Mouse (Mus musculus) B cell, adult 2 months (primary cell): ENCODE data around the gene Hoxc4.

Source experiments
- DNase-seq, 2 experiments: peaks; one replicate each; pipeline ENCODE4 v3.0.0; 2022

Gene Hoxc4

DNA sequence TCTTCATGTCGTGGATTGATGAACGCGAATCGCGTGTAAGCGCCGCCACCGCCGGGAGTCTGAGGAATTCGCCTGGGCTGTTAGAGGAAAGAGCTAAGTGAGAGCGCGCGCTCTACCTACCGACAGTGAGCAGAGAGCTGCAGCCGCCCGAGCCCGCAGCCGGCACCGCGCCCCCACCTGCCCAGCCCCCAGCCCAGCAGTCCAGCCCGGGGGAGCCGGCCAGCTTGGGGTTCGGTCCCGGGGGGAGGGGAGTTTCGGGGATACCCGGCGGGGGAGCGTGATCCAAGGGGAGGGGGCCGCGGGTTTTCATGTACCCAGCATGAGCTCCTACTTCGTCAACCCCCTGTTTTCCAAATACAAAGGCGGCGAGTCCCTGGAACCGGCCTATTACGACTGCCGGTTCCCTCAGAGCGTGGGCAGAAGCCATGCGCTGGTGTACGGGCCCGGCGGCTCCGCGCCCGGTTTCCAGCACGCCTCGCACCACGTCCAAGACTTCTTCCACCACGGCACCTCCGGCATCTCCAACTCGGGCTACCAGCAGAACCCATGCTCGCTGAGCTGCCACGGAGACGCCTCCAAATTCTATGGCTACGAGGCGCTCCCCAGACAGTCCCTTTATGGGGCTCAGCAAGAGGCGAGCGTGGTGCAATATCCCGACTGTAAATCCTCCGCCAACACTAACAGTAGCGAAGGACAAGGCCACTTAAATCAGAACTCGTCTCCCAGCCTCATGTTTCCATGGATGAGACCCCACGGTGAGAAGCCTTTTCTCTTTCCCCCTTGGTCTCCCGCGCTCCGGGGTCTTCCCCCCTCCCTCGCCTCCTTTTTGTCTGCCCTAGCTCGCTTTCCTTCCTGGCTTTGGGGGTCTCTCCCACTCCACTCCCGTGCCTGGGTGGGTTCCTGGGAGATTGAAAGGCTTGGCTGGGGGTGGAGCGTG, 28.0 kb upstream of the Hoxc4 start, which contains the start of gene Hoxc8:
Gene Hoxc8, plus strand, starts transcription at position 147 of the 937 bp plus-strand sequence.
- no peak for DNase-seq

- no peak for DNase-seq
These were observed 27.0 kb upstream of the Hoxc4 start for GRCm38 (mm10) chr15:102991782-102992181.

GRCm38 (mm10) chr15:102992206-102992605, 26.5 kb upstream of the Hoxc4 start:
- no peak for DNase-seq

DNA sequence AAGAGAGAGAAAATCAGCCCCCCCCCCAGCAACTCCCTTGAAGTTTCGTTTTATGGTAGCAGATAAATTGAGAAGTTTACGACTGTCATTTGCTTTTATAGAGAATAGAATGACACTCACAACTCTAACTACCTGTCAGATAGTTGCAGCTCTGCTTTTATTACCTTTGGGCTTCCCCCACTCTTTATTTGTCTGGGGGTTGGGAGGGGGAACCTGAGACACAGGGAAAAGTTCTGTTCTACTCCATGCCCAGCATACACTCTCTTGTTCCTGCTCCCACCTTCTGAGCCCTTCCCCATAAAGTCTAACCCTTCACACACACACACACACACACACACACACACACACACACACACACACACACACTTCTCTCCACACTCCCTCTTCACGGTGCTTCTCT, 25.9 kb upstream of the Hoxc4 start:
- no peak for DNase-seq

DNA sequence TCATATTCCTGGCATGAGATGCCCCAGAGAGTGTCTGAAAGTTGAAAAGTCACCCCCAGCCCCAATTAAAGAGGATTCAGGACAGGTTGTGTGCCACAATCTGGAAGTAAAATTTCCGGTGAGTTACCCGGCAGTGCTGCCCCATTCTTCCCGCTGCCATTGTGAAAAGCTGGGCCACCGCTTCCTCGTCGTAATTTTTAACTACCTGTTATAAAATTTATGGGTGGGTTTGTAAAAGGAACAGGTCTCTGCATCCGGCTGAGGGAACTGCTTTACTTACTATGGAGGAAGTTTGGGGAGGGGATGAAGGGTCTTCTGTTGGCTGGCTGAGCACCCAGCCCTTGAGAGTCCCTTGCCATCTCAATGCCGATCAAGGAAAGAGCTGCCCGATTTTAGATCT, 22.2 kb upstream of the Hoxc4 start:
- no peak for DNase-seq

GRCm38 (mm10) chr15:102997431-102997830, 21.3 kb upstream of the Hoxc4 start:
- no peak for DNase-seq

- no peak for DNase-seq
These were observed 20.8 kb upstream of the Hoxc4 start, which contains the start of gene Hoxc6 for GRCm38 (mm10) chr15:102997939-102998355. Gene Hoxc6, plus strand, starts transcription at chr15:102998257.

- no peak for DNase-seq
These were observed 20.0 kb upstream of the Hoxc4 start for GRCm38 (mm10) chr15:102998608-102999182.

DNA sequence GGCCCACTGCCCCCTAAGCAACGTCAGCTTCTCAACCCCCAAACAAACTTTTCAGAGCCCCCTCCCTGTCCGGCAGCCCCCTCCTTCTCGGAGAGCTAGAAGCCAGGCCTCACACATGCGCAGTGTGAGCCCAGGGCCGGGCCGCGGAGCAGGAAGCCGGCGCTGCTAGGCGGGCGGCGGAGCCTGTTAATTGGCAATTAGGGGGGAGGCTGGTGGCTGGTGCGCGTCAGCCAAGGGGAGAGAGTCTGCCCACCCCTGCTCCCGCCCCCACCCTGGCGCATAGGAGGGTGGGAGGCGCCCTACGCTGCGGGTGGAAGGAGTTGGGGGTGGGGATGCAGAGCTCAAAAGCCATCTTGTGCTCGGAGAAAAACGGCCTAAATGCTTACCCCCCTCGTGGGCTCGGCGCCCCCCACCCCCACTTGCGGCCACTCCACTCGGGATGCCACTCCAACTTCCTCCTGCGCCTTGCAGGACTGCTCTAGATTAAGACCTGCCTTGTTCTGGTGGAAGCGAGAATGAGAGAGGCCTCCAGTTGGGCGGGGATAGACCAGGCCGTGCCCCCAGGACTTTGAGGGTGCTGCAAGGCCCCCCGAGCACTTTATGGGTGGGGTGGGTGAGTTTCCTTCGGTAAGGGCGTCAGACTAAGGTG, 19.4 kb upstream of the Hoxc4 start:
- DNase-seq = peak; percentile 57 to 65

DNA sequence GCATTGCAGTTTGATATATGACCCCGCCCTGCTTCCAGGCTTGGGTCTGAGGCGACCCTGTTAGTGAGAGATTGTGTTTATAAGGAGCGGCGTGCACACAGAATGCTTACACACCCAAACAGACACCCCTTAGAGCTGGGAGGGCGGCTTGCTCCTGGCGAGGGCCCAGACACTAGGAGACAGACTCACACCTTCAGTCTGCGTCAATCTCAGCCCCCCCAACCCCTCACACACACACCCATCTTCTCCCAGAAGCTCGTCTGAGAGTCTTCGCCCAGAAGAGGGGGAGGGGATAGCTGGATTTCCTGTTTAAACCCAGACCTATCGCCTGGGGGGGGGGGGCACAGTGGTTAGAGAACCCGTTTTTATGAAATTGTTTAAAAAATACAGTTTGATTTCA, 18.8 kb upstream of the Hoxc4 start:
- DNase-seq = no peak

- no peak for DNase-seq
These were observed 18.2 kb upstream of the Hoxc4 start for GRCm38 (mm10) chr15:103000501-103000901.

GRCm38 (mm10) chr15:103001370-103001769, 17.4 kb upstream of the Hoxc4 start:
- no peak for DNase-seq

- DNase-seq = no peak
These were observed 16.6 kb upstream of the Hoxc4 start for GRCm38 (mm10) chr15:103002156-103002555.

DNA sequence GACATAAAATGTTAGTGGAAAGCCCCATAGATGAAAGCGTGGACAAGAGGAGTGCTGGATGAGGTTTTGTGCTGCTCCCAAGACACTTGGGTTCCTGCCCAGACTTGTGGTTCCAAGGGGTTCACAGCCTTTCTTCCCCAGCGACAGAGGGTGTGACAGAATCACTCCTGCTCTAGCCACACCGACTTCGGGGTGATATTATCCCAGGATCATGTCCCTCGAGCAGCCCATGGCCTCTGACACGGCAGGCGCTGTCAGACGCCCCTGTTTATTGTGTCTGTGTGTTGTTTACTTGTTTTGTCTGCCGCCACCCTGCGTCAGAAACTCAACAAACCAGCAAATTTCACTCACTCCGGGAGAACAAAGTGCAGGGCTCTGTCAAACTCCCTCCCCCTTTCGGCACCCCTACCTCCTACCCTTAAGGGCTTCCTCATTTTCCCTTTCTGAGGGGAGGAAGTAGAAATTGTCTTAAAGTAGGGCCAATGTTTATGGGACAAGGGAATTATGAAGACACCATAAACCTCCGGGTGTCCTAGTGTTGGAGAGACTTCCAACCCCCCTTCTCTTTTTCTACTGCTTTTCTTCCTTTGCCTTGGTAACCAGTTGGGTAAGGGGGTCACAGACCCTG, 15.8 kb upstream of the Hoxc4 start:
- no peak for DNase-seq

DNA sequence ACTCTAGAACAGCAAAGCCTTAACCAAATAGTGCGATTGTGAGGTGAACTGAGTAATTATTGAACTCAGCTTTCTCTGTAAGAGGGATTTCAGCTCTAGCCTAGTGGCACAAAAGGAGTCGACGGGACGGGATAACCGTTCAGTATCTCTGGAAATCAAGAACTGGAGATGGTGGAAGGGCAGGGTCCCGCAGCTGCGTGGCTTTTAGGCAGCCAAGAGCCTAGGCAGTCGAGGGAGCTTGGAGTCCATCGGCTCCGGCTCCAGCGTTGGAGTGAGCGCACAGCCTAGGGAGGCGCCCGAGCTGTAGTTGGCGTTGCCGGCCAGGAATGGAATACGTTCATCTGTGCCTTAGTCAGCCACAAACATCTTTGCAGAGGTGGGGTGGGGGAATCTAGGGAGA, 13.4 kb upstream of the Hoxc4 start:
- DNase-seq = no peak

DNA sequence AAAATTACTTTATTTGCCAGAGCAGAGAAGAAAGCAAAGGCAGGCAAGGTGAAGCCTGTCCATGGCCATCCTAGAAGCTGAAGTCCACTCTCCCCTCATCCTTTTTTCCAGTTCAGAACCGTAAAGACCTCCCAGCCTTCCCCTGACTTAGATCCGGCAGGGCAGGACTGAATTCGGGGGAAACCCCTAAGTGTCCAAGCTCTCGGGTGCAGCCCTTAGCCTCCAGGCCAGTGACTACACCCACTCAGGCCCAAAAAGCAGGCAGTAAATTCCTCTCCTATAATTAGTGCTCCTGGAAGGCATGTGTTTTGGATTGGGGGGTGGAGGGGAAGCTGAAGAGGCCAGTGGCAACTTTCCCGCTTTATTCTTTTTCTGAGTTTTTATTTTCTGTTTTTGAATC, 12.9 kb upstream of the Hoxc4 start:
- DNase-seq = no peak

GRCm38 (mm10) chr15:103006326-103006725, 12.4 kb upstream of the Hoxc4 start:
- no peak for DNase-seq

DNA sequence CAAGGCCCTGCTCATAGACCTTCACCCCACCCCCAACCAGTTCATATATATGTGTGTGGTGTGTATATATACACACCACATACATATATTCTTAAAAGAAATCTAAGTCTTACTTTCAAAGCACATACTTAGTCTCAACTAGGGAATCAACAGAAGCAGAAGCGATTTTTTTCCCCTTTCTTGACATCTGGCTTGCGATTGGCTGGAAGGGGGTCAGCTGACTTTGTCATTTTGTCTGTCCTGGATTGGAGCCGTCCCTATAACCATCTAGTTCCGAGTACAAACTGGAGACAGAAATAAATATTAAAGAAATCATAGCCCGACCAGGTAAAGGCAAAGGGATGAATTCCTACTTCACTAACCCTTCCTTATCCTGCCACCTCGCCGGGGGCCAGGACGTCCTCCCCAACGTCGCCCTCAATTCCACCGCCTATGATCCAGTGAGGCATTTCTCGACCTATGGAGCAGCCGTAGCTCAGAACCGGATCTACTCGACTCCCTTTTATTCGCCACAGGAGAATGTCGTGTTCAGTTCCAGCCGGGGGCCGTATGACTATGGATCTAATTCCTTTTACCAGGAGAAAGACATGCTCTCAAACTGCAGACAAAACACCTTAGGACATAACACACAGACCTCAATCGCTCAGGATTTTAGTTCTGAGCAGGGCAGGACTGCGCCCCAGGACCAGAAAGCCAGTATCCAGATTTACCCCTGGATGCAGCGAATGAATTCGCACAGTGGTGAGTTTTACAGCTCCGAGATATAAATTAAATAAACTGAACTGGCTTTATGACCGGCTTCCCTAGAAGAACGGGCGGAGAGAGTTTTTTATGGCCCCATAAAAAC, 9.2 kb upstream of the Hoxc4 start:
- no peak for DNase-seq

GRCm38 (mm10) chr15:103010112-103010846, 8.5 kb upstream of the Hoxc4 start:
- DNase-seq = no peak

DNA sequence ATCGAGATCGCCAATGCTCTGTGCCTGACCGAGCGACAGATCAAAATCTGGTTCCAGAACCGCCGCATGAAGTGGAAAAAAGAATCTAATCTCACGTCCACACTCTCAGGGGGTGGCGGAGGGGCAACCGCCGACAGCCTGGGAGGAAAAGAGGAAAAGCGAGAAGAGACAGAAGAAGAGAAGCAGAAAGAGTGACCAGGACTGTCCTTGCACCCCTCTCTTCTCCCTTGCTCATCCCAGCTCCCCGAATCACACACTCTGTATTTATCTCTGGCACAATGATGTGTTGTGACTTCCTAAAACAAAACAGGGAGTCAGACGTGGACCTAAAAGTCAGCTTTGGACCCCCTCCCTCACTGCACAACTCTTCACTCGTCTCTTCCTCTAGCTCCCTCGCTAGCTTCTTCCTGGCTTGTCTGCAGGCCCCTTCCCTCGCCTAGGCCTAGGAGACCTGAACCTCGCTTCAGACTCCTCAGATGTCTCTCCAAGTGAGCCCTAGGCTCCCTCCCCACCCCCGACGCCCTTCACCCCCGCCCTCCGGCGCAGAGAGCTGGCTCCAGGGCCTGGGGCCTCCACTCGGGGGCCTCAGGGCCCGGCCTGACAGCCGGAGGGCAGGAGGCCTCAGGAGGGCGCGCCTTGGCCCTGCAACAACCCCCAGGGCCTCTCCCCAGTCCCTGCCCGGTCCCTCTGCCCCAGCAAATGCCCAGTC, 7.7 kb upstream of the Hoxc4 start:
- no peak for DNase-seq
